Mouse (Mus musculus): ENCODE data around the gene Sorbs1.

GRCm38 (mm10) chr19:40314252-40314651 lies 199.3 kb downstream of the Sorbs1 start:
- no peak for TF ChIP-seq ZC3H11A (IDR thresholded peaks at IDR 0.05; ENCODE audit: borderline replicate concordance, low read depth, low read length)
- TF ChIP-seq HCFC1 (IDR thresholded peaks at IDR 0.05; ENCODE audit: borderline replicate concordance, insufficient read depth, low read length) = no peak
- TF ChIP-seq CHD2 (IDR thresholded peaks at IDR 0.05; ENCODE audit: low read depth, low read length) = no peak

Data from ES-E14 (cell line).